Mouse (Mus musculus) G1E (cell line): ENCODE results near the gene Sv2c. TPM values are rescaled to one million over a fixed set of nuclear protein-coding genes. Genes with fewer than 3 reads are reported as not detected.
"Not testable (repeated sequence)": the region's sequence is repeated elsewhere in the genome, so short reads cannot be mapped to it uniquely, and the experiment has no call there.

Source experiments
- ATAC-seq: 2 replicates; pipeline ENCODE4 v1.8.0; 2016; ENCODE audit warnings: mild to moderate bottlenecking; ENCODE audit not compliant: insufficient number of reproducible peaks, poor library complexity, low FRiP score, severe bottlenecking; ENCODE audit errors: extremely low read depth
- DNase-seq: peaks from one replicate; pipeline ENCODE4 v3.0.0; 2012; ENCODE audit warnings: low spot score
- H3K27me3 ChIP-seq: 2 replicates; pipeline ENCODE4 v1.6.1; 2012; ENCODE audit warnings: mild to moderate bottlenecking, low read length, inconsistent platforms; ENCODE audit not compliant: insufficient read depth
- H3K36me3 ChIP-seq: replicated peaks from 2 replicates; pipeline ENCODE3; 2012; ENCODE audit warnings: mild to moderate bottlenecking, inconsistent platforms
- H3K4me1 ChIP-seq: 2 replicates; pipeline ENCODE4 v1.6.1; 2012; ENCODE audit warnings: low read depth, low read length, inconsistent platforms, mixed read lengths; ENCODE audit not compliant: insufficient read depth
- H3K4me3 ChIP-seq: 2 replicates; pipeline ENCODE4 v1.5.1; 2012; ENCODE audit warnings: low read depth, mild to moderate bottlenecking, inconsistent platforms, low read length, moderate library complexity, mixed read lengths
- H3K9me3 ChIP-seq: replicated peaks from 2 replicates; pipeline ENCODE4 v1.6.1; 2012; ENCODE audit warnings: inconsistent platforms
- CTCF ChIP-seq: IDR thresholded peaks from 2 replicates; pipeline ENCODE4 v1.5.1; 2012; ENCODE audit warnings: low read depth, low read length, inconsistent platforms, mixed read lengths
- GATA1 ChIP-seq: IDR thresholded peaks from 2 replicates; pipeline ENCODE4 v1.6.1; 2012; ENCODE audit warnings: borderline replicate concordance, low read length, inconsistent platforms, mixed read lengths
- GATA2 ChIP-seq: IDR thresholded peaks from 2 replicates; pipeline ENCODE4 v1.6.1; 2012; ENCODE audit warnings: low read depth, low read length, inconsistent platforms, borderline replicate concordance
- POLR2AphosphoS5 ChIP-seq: IDR thresholded peaks from 2 replicates; pipeline ENCODE4 v1.6.1; 2012; ENCODE audit warnings: low read depth, low read length, inconsistent platforms; ENCODE audit not compliant: insufficient replicate concordance
- TAL1 ChIP-seq: conservative IDR thresholded peaks from 2 replicates; pipeline ENCODE4 v1.6.1; 2012; ENCODE audit warnings: low read depth, low read length, inconsistent platforms, mixed read lengths
- polyA plus RNA-seq: library from polyadenylated mRNA; stranded (reverse); fragments of >175 nt; gene quantifications from 2 replicates; pipeline ENCODE4 v1.2.3, GENCODE M21; 2012
- total RNA-seq, 2 experiments: library from RNA; stranded (forward) in 1 of 2; stranded (reverse) in 1 of 2; fragments of 200-1000 nt in 1 of 2; fragments of >200 nt in 1 of 2; fragmentation: Nextera tagmentation in 1 of 2; gene quantifications; 2 replicates each; pipeline ENCODE4 v1.2.3; 2014 to 2017

Sv2c gene
- total and polyA plus RNA-seq, 3 experiments: 0.02 to 0.49 (median 0.45) TPM

GRCm38 (mm10) chr13:95986375-95986774, 146.0 kb downstream of the Sv2c start:
- DNase-seq: no peak
- no peaks in the 10 kb centered on the region for H3K36me3 ChIP-seq
- peaks cover 13% of the 10 kb centered on the region for H3K27me3 ChIP-seq
- no peaks in the 10 kb centered on the region for H3K9me3 ChIP-seq
- ATAC-seq: no peak
- H3K4me1 ChIP-seq: peaks cover 10% of the 10 kb centered on the region
- no peak overlapping the region for H3K4me3 ChIP-seq
- TF ChIP-seq GATA2 (no peak), TAL1 (no peak), CTCF (no peak), POLR2AphosphoS5 (no peak), GATA1 (no peak)

GRCm38 (mm10) chr13:95975225-95975624, 157.2 kb downstream of the Sv2c start:
- TF ChIP-seq CTCF: no peak
- TF ChIP-seq POLR2AphosphoS5: no peak
- TF ChIP-seq GATA2: no peak
- no peak for TF ChIP-seq TAL1
- TF ChIP-seq GATA1: no peak
- Histone ChIP-seq H3K9me3 (no peaks in the 10 kb centered on the region), H3K4me1 (peaks cover 10% of the 10 kb centered on the region), H3K36me3 (no peaks in the 10 kb centered on the region), H3K4me3 (no peak overlapping the region), H3K27me3 (peaks cover 14% of the 10 kb centered on the region; the same call in 1 of the 2 replicates)
- ATAC-seq (no peak), DNase-seq (no peak)

- DNase-seq (no peak), ATAC-seq (no peak)
- Histone ChIP-seq H3K4me3 (no peak overlapping the region), H3K36me3 (no peaks in the 10 kb centered on the region), H3K4me1 (peaks cover 21% of the 10 kb centered on the region), H3K27me3 (peaks cover 11% of the 10 kb centered on the region; the same call in 1 of the 2 replicates), H3K9me3 (no peaks in the 10 kb centered on the region)
- TF ChIP-seq GATA1: no peak
- TF ChIP-seq CTCF: no peak
- TF ChIP-seq POLR2AphosphoS5: no peak
- no peak for TF ChIP-seq GATA2
- no peak for TF ChIP-seq TAL1
These were observed 158.3 kb downstream of the Sv2c start for GRCm38 (mm10) chr13:95974106-95974505.

DNA sequence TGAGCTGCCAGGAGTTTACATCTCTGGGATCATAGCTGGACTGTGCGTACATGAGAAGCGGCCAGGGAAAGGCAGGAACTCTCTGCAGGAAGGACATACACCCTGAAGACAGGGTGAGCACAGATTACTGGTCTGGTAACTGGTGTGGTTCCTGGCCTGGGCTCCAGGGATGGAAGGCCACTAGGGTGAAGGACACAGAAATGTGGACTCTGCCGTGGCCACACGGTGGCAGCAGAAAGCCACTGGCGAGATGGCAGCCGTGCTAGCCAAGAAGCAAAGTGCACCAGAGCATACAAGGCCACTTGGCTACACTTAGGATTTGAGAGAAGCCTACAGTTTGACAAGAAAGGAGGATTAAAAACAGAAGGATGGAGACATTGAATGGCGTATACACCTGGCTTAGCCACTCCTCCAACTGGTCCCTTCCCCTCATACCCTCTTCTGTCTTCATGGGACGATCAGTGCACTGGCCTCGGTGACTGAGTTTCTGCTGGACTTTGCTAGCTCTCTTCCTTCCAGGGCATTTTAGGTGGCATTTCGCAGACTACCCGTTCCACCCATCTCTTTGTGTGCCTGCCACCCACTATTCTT, 158.9 kb downstream of the Sv2c start:
- H3K4me1 ChIP-seq: peaks cover 26% of the 10 kb centered on the region
- peak; percentile 64 for TF ChIP-seq CTCF
- TF ChIP-seq GATA2: no peak
- ATAC-seq: no peak; the same call in 1 of the 2 replicates
- no peaks in the 10 kb centered on the region for H3K36me3 ChIP-seq
- H3K27me3 ChIP-seq: peaks cover 11% of the 10 kb centered on the region; the same call in 1 of the 2 replicates
- DNase-seq: peak; percentile 44
- no peaks in the 10 kb centered on the region for H3K9me3 ChIP-seq
- H3K4me3 ChIP-seq: no peak overlapping the region

GRCm38 (mm10) chr13:95968031-95968430, 164.3 kb downstream of the Sv2c start:
- not testable (repeated sequence) for H3K27me3 ChIP-seq, H3K4me3 ChIP-seq, H3K9me3 ChIP-seq, H3K36me3 ChIP-seq, ATAC-seq, DNase-seq
- H3K4me1 ChIP-seq: peaks cover 62% of the 10 kb centered on the region

- Histone ChIP-seq H3K4me1 (peaks cover 71% of the 10 kb centered on the region), H3K36me3 (no peaks in the 10 kb centered on the region), H3K9me3 (no peaks in the 10 kb centered on the region), H3K4me3 (no peak overlapping the region), H3K27me3 (no peaks in the 10 kb centered on the region)
- ATAC-seq (no peak), DNase-seq (no peak)
- TF ChIP-seq TAL1 (no peak), CTCF (no peak), GATA2 (no peak), GATA1 (no peak), POLR2AphosphoS5 (no peak)
These were observed 165.6 kb downstream of the Sv2c start for GRCm38 (mm10) chr13:95966791-95967190.

GRCm38 (mm10) chr13:95965596-95965995, 166.8 kb downstream of the Sv2c start:
- no peak for ATAC-seq
- no peaks in the 10 kb centered on the region for H3K36me3 ChIP-seq
- TF ChIP-seq GATA1 (no peak), TAL1 (no peak), GATA2 (no peak), POLR2AphosphoS5 (no peak), CTCF (no peak)

More at GRCm38 (mm10) chr13:95965596-95965995, 166.8 kb downstream of the Sv2c start:
- peaks cover 75% of the 10 kb centered on the region for H3K4me1 ChIP-seq
- H3K27me3 ChIP-seq: no peaks in the 10 kb centered on the region
- H3K9me3 ChIP-seq: no peaks in the 10 kb centered on the region
- DNase-seq: no peak
- H3K4me3 ChIP-seq: no peak overlapping the region; the same call in 1 of the 2 replicates
